Mouse (Mus musculus) splenic B cell, adult 2 months (primary cell): ENCODE results near the gene Dst.
A peak's percentile ranks its signal among the peaks of the same experiment; 100 is the strongest.

Experiments
- DNase-seq: peaks from one replicate; pipeline ENCODE4 v3.0.0-alpha.2; 2011; ENCODE audit warnings: low read depth, low spot score
- H3K27me3 ChIP-seq: 2 replicates; pipeline ENCODE4 v1.6.1; 2012; ENCODE audit warnings: mild to moderate bottlenecking, low read length, moderate library complexity, mixed read lengths; ENCODE audit not compliant: control insufficient read depth, poor library complexity, insufficient read depth, severe bottlenecking
- H3K36me3 ChIP-seq: 2 replicates; pipeline ENCODE4 v1.6.1; 2012; ENCODE audit warnings: mild to moderate bottlenecking, low read length, moderate library complexity, mixed read lengths; ENCODE audit not compliant: control insufficient read depth, poor library complexity, insufficient read depth, severe bottlenecking

The Dst gene

GRCm38 (mm10) chr1:34011051-34011677 is 103.1 kb downstream of the Dst start:
- DNase-seq: peak; percentile 35
- H3K27me3 ChIP-seq: no peaks in the 10 kb centered on the region; the same call in 1 of the 2 replicates
- H3K36me3 ChIP-seq: no peaks in the 10 kb centered on the region

DNA sequence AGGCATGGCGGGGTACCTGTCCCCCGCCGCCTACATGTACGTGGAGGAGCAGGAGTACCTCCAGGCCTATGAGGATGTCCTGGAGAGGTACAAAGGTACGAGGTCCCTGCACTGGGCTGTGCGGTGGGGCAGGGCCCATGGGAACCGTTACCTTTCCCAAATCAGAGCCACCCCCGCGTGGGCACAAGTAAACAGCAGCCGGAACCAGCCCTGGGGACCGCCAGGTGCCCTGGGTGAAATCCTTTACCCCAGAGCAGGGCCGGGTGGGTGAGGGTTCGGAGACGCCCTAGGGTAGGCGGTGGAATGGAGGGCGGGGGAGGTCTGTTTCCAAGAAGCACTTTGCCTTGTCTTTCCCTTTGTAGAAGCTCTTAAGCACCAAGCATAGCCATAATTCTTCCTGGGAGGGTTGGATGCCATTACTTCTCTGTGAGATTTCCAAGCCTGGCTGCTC is 103.8 kb downstream of the Dst start:
- no peaks in the 10 kb centered on the region; the same call in 1 of the 2 replicates for H3K27me3 ChIP-seq
- peak; percentile 1 for DNase-seq
- no peaks in the 10 kb centered on the region for H3K36me3 ChIP-seq

DNA sequence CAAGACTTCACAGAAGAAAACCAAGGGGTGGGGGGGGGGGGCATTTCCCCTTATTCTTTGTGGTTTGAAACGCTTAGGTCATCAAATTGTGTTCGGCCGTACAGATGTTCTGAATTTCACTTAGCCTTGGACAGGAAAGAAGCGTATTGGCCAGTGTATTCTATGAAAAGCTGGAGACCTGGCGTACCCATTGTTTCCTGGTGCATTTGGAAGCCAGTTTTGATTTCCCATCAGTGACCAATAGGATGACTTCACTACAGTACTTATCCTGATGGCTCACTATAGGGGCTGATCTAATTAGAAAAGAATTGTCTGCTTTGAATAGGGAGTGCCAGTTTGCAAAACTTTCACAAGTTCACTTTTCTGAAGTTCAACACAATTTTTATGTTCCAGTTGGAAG is 105.5 kb downstream of the Dst start:
- Histone ChIP-seq H3K36me3 (no peaks in the 10 kb centered on the region), H3K27me3 (no peaks in the 10 kb centered on the region; the same call in 1 of the 2 replicates)
- no peak for DNase-seq

DNA sequence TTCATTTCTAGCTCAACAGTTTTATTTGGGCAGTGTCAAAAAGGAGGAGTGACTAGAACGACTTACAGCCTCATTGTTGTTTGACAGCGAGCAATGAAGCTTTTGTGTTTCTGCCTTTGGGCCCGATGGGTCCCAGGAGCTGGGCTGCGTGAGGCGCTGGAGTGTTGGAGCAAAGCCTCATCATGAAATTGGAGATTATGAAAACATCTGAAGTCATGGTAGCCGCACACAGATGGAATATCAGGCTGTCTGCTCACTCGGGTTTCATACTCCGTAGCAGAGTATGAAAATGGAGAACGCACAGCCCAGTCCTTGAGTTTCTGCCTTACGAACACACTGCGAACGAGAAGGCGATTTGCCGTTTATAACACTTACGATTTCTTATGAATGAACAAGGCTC is 108.8 kb downstream of the Dst start:
- H3K36me3 ChIP-seq: no peaks in the 10 kb centered on the region
- DNase-seq: no peak
- H3K27me3 ChIP-seq: no peaks in the 10 kb centered on the region

DNA sequence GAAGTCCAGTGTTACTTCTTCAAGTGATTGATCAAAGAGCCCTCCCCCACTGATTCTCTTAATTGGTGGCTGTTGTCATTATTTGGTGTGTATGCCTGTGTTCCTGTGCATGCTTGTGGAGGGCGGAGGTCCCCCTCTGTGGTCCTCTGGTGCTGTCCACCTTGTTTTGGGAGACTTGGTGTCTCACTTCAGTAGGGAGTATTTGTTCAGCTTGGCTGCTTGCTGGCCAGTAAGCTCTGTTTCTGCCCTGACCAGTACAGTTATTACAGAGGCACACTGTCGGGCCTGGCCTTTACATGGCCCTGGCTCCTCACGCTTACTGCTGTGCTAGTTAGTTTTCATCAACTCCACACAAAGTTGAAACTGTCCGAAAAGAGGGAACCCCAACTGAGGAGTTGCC is 109.3 kb downstream of the Dst start:
- no peak for DNase-seq
- Histone ChIP-seq H3K27me3 (no peaks in the 10 kb centered on the region), H3K36me3 (no peaks in the 10 kb centered on the region)

DNA sequence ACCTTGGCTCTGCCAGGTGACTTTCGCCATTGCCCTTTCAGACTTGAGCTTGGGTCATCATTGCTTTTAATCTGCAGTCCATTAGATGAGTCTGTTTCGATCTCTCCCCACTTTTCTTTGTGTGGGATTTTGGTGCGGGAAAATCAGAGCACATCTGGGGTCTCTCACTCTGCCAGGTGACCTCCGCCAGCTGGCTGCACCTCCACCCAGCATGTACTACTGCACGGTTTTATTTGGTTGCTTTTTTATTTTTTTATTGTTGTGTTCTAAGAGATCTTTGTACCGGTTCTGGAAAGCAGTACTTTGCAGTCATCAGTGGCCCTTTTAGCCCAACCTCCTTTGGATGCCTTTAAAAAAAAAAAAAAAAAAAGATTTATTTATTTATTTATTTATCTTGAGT is 112.6 kb downstream of the Dst start:
- Histone ChIP-seq H3K27me3 (no peaks in the 10 kb centered on the region), H3K36me3 (no peaks in the 10 kb centered on the region)
- no peak for DNase-seq

- DNase-seq: no peak
These were observed 113.5 kb downstream of the Dst start for GRCm38 (mm10) chr1:34021574-34021973.

DNA sequence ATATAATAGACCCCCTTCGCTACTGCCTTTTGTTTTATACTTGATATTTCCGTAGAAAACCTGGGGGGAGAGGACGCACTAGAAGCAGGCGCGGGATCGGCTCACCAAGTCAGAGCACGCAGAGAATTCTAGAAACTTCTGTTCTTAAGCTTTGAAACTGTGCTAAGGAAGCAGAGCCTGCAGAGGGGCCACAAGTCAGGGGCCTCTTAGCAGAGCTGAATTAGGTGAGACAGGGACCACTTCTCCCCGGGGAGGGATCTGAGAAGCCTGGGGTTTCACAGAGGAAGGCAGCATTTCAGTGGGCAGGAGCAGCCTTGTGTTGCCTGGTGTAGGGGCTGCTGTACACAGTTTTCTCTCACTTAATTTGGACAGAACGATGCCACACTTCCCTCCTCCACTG is 115.1 kb downstream of the Dst start:
- Histone ChIP-seq H3K36me3 (no peaks in the 10 kb centered on the region), H3K27me3 (no peaks in the 10 kb centered on the region)
- no peak for DNase-seq

More at GRCm38 (mm10) chr1:34021574-34021973, 113.5 kb downstream of the Dst start:
- H3K27me3 ChIP-seq: no peaks in the 10 kb centered on the region
- no peaks in the 10 kb centered on the region for H3K36me3 ChIP-seq

GRCm38 (mm10) chr1:34025879-34026278 is 117.9 kb downstream of the Dst start:
- H3K27me3 ChIP-seq: no peaks in the 10 kb centered on the region
- no peaks in the 10 kb centered on the region for H3K36me3 ChIP-seq
- DNase-seq: no peak

DNA sequence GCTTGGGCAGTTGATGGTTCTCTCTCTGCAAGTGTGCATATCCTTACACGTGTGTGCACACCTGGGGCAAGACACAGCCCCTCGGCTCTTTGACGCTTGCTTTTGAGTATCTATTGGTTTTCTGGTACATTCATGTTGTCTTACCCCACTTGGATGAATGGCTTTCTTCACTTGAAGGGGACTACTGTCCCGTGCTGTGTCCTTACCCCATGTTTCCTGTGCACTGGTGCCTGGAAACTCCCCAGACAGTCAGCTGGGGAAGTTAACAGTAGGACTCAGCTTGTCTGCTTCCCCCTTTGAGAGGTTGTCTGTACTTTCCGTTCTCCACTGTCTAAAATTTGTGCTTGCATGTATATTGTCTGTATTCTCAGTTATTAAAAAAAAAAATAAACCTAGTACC is 120.7 kb downstream of the Dst start:
- no peaks in the 10 kb centered on the region for H3K27me3 ChIP-seq
- H3K36me3 ChIP-seq: no peaks in the 10 kb centered on the region
- peak; percentile 21 for DNase-seq

- no peaks in the 10 kb centered on the region for H3K27me3 ChIP-seq
- no peaks in the 10 kb centered on the region for H3K36me3 ChIP-seq
- no peak for DNase-seq
These were observed 122.5 kb downstream of the Dst start for GRCm38 (mm10) chr1:34030330-34031021.

- no peak for DNase-seq
- Histone ChIP-seq H3K27me3 (no peaks in the 10 kb centered on the region), H3K36me3 (no peaks in the 10 kb centered on the region)
These were observed 125.0 kb downstream of the Dst start for GRCm38 (mm10) chr1:34033052-34033451.

DNA sequence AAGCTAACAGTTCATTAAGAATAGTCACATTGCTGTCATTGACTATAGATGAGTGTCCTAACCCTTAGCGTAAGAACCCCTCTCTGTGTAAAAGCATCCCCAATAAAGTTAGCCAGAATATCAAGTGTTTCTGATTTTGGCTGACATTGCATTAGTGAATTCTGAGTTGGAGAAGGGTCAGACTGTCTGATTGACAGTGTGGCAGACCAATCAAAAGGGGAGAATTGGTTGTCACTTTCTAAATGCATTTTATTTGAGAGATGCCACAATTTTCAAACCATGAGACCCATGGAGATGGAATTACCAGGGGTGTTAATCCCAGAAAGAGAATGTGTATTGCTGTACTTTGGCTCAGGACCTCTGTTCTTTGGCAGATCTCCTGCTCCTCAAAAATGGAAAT is 125.5 kb downstream of the Dst start:
- DNase-seq: no peak
- H3K27me3 ChIP-seq: no peaks in the 10 kb centered on the region
- H3K36me3 ChIP-seq: no peaks in the 10 kb centered on the region

- DNase-seq: no peak
- H3K27me3 ChIP-seq: no peaks in the 10 kb centered on the region
- no peaks in the 10 kb centered on the region for H3K36me3 ChIP-seq
These were observed 125.9 kb downstream of the Dst start for GRCm38 (mm10) chr1:34033958-34034357.

- H3K27me3 ChIP-seq: no peaks in the 10 kb centered on the region
- DNase-seq: no peak
- H3K36me3 ChIP-seq: no peaks in the 10 kb centered on the region
These were observed 128.1 kb downstream of the Dst start for GRCm38 (mm10) chr1:34036111-34036510.
